Mouse (Mus musculus): ENCODE measurements around the gene Ric3.

Gene Ric3

GRCm38 (mm10) chr7:109050831-109051230, 32.3 kb downstream of the Ric3 start:
- no peak for DNase-seq (ENCODE audit: extremely low spot score, low spot score)

- no peak for DNase-seq (ENCODE audit: extremely low spot score, low spot score)
Measured at GRCm38 (mm10) chr7:109045876-109046275, 37.3 kb downstream of the Ric3 start.

DNA sequence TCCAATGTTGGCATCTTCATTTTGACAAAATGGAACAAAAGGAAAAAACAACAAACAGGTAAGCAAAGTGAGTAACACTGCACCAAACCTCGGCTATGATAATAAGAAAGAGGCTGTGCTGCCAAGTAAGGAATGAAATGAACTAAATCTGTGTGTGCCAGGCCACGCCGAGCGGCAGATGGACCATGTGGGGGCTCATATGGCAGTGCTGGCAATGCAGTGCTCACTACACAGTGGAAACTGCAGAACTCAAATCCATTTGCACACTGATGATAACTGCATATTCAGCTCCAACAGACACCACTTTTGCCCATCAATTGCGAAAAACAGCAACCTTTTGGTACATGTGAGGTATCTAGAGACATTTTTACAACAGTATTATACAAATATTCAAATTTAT, 43.7 kb downstream of the Ric3 start:
- DNase-seq (ENCODE audit: extremely low spot score, low spot score), result no peak

GRCm38 (mm10) chr7:109038987-109039386, 44.1 kb downstream of the Ric3 start:
- no peak for DNase-seq (ENCODE audit: extremely low spot score, low spot score)

GRCm38 (mm10) chr7:109038121-109038735, 44.9 kb downstream of the Ric3 start:
- DNase-seq (ENCODE audit: extremely low spot score, low spot score), result no peak

GRCm38 (mm10) chr7:109032054-109032453, 51.1 kb downstream of the Ric3 start:
- DNase-seq (ENCODE audit: extremely low spot score, low spot score), result no peak

DNA sequence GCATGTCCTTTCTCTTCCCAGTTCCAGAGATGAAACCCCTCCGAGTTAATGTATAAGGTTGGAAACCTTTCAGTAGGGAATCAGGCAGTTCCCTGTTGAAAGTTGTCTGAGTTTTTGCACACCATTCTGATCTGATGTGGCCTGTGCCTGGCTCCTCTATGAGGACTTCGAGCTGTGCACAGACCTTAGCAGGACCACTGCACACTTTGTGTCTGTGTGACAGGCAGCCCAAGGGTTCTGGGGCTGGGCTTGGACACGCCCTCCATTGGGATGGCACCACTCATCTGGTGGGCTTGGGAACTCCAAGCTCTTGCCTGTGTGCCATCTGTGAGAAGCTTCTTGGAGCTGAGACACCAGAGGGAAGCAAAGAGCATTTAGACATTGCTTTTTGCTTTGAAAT, 51.8 kb downstream of the Ric3 start:
- DNase-seq (ENCODE audit: extremely low spot score, low spot score), result no peak

GRCm38 (mm10) chr7:109029961-109030465, 53.1 kb downstream of the Ric3 start:
- no peak for DNase-seq (ENCODE audit: extremely low spot score, low spot score)

DNA sequence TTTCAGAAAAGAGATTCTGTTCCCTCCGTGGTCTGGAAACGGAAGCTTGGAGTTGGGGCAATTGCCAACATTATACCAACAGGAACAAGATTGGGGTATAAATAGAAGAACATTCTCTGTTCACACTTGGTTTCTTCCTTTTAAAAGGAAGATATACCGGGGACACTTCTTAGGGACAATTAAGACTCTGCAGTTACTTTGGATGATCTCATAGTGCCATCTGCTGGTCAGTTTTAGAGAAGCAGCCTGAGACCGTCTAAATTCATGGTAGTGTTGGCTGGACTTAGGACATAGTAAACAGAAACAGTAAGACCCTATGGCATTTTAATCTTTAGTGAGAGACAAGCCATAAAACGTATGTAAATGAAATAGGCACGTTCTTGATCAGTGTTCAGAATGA, 54.9 kb downstream of the Ric3 start:
- DNase-seq (ENCODE audit: extremely low spot score, low spot score), result peak; percentile 40

- no peak for DNase-seq (ENCODE audit: extremely low spot score, low spot score)
Measured at GRCm38 (mm10) chr7:109027721-109028120, 55.4 kb downstream of the Ric3 start.

GRCm38 (mm10) chr7:109026976-109027375, 56.2 kb downstream of the Ric3 start:
- no peak for DNase-seq (ENCODE audit: extremely low spot score, low spot score)

GRCm38 (mm10) chr7:109025743-109026142, 57.4 kb downstream of the Ric3 start:
- no peak for DNase-seq (ENCODE audit: extremely low spot score, low spot score)

DNA sequence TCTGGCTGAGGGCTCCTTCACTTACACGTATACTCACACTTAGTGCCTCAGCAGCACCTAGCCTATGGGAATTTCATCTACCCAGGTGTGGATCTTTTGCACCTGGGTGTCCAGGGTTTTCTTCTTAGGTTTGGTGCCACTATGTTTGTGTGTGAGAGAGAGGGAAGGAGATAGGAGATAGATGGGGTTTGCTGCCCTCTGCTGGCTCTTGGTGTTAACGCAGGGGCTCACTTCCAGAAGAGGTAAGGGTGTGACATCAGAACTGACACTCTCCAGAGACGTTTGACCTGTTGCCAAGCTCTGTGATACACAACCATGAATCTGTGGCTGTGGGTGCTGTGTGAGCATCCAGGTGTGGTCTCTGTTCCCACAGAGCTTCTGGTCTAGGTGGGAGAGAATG, 61.7 kb downstream of the Ric3 start:
- DNase-seq (ENCODE audit: extremely low spot score, low spot score), result peak; percentile 67

DNA sequence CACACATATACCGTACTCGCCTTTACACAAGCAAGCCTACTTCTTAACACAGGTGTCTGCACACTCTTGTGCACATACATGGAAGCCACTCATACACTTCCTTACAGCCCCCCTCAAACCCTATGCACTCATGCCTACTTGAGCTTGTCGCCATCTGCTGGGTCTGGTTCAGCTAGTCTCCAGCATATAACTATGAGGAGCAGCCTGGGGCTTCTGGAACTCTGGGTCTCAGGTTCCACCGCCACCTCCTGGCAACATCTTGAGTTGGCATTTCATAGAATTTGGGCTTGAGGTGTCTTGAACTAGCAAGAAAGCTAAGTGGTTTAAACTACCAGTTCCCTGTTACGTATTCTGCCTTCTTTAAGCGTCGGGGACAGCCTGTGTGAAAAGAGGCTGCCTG, 63.9 kb downstream of the Ric3 start:
- DNase-seq (ENCODE audit: extremely low spot score, low spot score), result no peak

DNA sequence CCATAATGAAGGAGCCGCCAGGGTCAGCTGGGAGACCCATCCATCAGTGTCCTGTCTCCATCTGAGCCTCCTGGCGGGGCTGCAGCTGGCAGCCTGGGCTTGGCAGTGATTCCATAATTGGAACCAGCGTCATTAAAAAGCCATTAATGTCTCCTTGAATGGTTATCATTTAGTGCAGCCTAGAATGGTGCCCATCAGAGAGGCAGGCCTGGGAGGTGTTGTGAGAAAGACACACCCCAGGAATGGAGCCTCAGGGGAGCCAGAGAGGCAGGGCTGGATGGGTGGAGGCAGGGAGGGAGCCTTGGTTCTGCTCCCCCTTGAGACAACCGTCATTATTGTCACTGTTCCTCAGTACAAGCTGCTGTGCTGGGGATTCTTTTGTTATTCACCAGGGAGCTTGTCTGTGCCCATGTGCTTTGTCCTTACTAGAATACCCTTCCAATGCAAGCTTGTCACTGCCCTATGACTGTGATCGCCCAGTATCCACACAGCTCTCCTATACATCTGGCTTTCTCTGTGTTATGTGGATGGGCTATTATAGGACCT, 66.7 kb downstream of the Ric3 start:
- peak; percentile 51 for DNase-seq (ENCODE audit: extremely low spot score, low spot score)

- DNase-seq (ENCODE audit: extremely low spot score, low spot score), result no peak
Measured at GRCm38 (mm10) chr7:109014851-109015250, 68.3 kb downstream of the Ric3 start.

DNA sequence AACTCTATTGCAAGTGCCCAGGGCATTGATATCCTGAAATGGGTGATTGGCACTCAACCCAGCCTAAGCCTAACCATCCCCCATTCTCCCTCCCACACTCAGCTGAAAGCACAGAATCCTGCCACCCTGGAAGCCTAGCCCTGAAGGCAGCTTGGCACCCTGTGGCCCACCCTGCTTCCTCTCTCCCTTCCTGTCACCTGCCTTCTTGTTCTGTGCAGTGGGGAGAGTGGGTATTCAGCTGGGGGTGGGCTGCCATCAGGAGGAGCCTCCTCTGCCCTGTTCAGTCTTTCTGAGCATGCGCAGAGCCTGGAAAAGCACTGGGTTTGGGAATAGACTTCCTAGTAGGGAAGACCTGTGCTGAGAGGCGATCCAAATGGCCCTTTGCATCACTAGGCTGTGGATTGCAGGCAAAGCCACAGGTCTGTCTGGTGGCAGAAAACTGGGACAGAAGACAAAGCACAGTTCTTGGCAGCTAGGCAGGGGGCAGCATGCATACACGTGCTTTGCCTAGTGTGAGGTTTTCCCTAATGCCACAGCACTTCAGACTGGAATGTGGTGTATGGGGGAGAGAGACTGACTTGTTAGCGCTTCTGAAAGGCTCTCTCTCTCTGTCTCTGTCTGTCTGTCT, 70.0 kb downstream of the Ric3 start:
- DNase-seq (ENCODE audit: extremely low spot score, low spot score), result no peak

DNA sequence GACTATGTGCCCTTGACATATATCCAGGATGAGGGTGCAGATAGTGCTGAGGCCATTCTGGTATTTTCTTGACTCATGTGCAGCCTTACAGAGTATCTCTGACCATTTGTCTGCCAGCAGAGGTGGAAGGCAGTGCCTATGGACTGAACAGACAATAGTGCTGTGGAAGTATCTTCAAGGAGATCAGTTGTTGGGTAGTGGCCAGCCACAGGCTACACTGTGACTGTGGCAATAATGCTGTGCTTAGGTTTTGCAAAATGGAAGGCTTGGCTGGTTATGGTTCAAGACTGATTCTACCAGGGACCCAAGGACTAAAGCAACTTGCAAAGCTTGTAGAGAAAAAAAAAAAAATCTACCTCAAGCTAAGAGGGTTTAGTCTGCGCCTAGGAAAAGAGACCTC, 70.6 kb downstream of the Ric3 start:
- no peak for DNase-seq (ENCODE audit: extremely low spot score, low spot score)

- DNase-seq (ENCODE audit: extremely low spot score, low spot score), result peak; percentile 26
Measured at GRCm38 (mm10) chr7:109011596-109012180, 71.4 kb downstream of the Ric3 start.

- peak; percentile 68 for DNase-seq (ENCODE audit: extremely low spot score, low spot score)
Measured at GRCm38 (mm10) chr7:109010720-109011595, 72.2 kb downstream of the Ric3 start.

- no peak for DNase-seq (ENCODE audit: extremely low spot score, low spot score)
Measured at GRCm38 (mm10) chr7:109009260-109009659, 73.9 kb downstream of the Ric3 start.

DNA sequence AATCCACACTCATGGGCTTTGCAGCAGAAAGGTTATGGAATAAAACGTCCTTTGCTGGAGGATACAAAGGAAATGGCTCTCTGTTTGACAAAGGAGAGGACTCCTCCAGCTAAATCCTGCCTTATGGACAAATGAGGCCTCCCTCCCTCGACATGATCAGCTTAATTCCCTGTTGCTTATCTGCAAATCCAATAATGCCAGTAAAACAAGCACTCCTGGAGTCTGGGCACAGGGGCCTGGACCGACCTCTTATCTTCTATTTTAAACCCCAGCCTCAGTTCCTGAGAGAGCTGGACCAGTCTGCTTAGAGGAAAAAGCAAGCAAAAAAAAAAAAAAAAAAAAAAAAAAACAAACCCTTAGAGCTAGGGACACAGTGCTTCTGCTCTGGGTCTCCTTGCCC, 79.5 kb downstream of the Ric3 start:
- no peak for DNase-seq (ENCODE audit: extremely low spot score, low spot score)

Data from neural tube, embryonic 10.5 days (tissue).